Mouse (Mus musculus): ENCODE results near the gene Bach2.

The Bach2 gene

DNA sequence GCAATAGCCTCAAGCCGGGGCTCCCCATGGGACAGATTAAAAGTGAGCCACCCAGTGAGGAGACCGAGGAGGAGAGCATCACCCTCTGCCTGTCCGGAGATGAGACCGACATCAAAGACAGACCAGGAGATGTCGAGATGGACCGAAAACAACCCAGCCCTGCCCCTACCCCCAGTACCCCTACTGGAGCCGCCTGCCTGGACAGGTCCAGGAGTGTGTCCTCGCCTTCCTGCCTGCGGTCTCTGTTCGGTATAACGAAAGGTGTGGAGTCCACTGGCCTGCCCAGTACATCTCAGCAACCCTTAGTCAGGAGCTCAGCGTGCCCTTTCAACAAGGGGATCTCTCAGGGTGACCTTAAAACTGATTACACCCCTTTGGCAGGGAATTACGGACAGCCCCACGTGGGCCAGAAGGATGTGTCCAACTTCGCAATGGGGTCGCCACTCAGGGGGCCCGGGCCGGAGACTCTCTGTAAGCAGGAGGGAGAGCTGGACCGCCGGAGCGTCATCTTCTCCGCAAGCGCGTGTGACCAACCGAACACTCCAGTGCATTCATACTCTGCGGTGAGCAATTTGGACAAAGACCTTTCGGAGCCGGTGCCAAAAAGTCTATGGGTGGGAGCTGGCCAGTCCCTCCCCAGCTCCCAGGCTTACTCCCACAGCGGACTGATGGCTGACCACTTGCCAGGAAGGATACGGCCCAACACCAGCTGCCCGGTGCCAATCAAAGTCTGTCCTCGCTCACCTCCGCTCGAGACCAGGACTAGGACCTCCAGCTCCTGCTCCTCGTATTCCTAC is 323.9 kb downstream of the Bach2 start:
- DNase-seq (ENCODE audit: low read depth, low spot score): no peak

DNA sequence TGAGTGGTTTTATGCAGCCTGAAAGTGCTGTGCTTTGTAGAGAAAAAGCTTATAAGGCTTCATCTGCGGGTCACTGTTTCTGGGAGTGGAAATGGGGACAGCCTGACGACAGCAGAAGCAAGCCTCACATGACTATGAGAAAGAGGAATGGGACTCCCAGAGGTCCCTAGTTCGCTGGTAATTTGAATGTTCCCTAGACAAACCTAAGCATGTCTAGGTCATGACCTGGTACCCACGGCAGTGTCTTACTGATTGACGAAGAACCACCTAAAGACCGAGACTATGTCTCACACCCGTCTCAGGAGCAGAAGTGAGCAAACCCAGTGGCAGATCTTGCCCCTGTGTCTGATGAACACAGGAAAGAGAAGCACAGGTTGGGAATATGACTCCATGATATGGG is 325.8 kb downstream of the Bach2 start:
- no peak for DNase-seq (ENCODE audit: low read depth, low spot score)

DNA sequence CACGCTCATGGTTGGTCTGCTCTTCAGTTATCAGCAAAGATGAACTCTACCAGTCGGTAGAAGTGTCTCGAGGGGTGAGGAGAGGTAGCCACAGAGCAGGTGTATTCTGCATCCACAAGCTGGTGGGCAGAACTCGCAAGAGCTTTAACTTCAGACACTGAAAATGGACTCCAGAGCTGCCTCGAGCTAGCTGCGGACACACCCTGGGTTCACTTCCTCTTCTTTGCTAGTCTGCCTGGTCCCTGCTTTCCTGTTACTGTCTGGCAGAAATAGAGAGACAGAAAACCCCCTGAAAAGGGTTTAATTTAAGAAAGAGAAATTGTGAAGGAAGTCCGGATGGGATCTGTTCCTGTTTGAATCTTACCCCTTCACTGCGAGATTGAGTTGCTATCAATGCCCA is 326.3 kb downstream of the Bach2 start:
- no peak for DNase-seq (ENCODE audit: low read depth, low spot score)

DNA sequence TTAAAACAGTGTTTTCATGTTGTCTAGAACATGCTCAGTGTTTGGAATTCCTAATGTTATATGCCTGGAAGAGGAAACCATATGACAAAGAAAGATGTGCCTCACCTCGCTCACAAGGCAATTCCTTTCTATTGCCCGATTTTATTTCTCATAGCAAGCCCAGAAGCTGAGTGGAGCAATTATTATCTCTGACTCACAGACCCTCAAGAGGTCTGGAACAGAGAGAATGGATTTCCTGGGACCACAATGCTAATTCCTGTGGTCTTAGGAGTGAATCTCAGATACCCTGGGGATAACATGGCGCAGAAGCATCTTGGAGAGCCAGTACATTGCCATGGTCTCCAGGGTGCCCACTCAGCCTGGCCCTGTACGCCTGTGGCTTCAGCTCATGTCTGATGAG is 330.4 kb downstream of the Bach2 start:
- no peak for DNase-seq (ENCODE audit: low read depth, low spot score)

DNA sequence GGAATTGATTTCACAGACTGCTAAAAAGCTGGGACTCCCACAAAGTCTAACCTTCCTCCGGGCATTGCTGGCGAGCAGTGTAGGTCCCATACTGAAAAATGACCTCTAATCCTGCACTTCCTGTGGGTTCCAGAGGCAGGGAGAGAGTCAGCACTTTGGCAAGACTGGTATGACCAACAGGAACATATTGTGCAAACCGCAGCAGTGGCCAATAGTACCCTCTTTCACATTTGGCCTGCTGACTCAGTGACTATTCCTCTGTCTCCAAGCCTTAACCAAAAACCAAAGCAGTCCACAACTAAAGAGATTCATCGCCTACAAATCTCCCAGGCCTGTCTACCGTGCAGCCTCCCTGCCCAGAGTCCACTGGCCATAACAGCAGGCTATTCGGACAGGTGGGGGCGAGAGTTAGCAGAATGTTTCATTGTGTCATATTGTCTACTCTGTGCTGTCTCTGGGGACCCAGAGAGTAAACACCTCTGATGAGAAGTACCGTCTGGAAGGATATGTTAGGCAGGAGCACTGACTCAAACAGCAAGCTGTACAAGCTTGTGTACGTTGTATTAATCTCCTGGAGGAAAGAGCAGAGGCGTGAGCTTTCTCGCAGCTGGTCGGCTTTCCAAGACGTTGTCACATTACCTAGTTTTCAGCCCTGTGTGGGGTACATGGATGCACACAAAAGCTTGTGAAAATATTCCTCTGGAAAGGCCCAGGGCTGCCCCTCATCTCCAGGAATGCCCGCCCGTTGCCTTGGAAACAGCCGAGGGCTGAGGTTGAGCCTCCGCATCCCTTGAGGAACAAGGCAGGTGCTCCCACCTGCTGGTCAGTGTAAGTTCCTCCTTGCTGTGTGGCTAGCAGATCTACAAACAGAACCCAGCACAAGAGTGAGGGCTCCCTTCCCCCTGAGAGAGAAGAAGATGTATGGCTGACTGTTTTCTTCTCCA is 331.7 kb downstream of the Bach2 start:
- DNase-seq (ENCODE audit: low read depth, low spot score): no peak

DNA sequence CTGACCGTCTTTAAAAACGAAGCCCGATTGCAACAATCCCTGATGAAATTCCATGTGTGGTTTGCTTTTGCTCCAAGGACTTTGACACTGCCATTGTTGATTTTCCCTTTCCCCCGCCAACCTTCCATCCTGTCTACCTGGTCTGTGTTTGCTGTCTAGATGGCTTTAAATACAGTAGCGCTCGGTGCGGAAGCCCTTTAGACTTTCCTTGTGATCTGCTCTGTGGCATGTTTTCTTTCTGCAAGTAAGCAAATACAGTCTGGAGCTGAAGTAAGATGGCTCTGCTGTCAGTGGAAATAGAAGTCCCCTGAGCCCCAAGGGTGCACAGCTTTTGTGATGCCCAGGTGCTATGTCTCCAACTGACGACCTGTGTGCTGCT is 332.3 kb downstream of the Bach2 start:
- DNase-seq (ENCODE audit: low read depth, low spot score): no peak

DNA sequence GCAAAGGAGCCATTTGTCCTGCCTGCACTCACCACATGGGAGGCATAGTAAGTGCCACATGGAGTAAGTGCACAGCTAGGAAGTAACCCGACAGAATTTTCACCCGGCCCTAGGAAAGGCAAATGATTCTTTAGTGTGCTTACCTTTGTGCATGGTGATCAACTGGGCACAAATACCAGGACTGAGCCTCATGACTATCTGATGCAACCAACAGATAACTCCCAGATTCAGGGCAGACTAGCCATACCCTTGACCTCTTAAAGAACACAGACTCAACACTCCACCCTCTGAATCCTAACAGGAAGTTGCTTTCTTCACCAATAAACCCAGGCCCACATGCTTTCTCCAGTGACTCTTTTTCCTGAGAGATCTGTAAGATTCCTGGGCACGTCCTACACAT is 332.8 kb downstream of the Bach2 start:
- DNase-seq (ENCODE audit: low read depth, low spot score): no peak

DNA sequence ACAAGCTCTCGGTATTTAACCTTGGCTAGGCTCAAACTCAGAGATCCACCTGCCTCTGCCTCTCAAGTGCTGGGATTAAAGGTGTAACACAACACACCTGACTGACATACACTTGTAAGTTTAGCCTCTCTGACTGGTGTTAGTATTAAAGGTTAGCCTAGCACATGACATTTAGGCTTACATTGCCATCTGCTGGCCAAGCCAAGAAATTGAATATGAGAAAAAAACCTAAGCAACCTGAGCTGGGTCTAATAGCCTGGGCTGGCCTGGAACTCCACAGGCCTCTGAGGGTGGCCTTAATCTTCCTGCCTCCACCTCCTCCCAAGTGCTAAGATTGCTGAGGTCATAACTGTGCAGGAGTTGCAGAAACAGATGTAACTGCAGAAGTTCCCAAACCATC is 333.5 kb downstream of the Bach2 start:
- no peak for DNase-seq (ENCODE audit: low read depth, low spot score)

DNA sequence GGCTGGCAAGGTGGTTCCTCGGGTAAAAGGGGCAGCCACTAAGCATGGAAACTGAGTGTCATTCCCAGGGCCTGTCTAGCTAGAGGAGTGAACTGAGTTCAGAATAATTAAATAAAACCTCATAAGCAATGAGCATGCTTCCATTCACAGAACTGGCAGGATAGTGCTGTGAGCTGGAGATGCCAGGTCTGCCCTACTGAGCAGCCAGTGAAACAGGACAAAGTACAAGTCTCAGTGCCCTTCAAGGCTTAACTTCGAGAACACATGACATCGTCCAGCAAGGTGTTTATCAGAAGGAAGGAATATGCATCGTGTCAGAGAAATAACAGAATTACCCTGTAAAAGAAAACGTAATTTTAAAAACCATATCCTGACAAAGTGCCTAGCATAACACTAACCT is 335.0 kb downstream of the Bach2 start:
- no peak for DNase-seq (ENCODE audit: low read depth, low spot score)

DNA sequence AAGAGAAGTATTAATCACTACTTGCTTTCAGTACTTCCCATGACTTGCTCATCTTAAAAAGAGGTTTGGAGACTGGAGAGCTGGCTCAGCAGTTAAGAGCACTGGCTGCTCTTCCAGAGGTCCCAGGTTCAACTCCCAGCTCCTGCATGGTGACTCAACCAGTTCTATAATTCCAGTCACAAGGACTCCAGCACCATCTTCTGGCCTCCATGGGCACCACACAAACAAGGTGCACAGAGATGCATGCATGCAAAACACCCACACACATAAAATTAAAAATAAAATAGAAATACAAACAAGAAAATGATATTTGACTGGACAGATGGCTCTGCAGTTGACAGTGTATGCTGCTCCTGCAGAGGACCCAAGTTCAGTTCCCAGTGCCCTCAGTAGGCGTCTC is 336.0 kb downstream of the Bach2 start:
- DNase-seq (ENCODE audit: low read depth, low spot score): no peak

DNA sequence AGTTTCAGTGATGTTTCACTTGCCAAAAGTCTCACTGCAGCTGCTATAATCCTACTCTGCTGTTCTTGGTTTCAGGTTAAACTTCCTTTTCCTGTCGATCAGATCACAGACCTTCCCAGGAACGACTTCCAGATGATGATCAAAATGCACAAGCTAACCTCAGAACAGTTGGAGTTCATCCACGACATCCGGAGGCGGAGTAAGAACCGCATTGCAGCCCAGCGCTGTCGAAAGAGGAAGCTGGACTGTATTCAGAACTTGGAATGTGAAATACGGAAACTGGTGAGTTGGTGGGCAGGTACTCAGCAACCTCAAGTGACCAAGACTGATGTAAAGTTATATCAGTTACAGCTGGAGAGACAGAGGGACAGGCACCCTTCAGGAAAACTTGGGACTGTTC is 336.6 kb downstream of the Bach2 start:
- DNase-seq (ENCODE audit: low read depth, low spot score): no peak

DNA sequence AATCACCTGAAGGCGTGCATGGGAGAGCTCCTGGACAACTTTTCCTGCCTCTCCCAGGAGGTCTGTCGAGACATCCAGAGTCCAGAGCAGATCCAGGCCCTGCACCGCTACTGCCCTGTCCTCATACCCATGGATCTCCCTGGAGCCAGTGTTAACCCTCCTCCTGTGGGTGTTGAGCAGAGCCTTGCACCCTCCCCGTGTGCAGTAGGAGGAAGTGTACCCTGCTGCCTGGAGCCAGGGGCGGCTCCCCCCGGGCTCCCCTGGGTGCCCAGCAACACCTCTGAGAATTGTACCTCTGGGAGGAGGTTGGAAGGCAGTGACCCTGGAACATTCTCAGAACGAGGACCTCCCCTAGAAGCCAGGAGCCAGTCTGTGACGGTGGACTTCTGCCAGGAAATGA is 341.2 kb downstream of the Bach2 start:
- no peak for DNase-seq (ENCODE audit: low read depth, low spot score)

DNA sequence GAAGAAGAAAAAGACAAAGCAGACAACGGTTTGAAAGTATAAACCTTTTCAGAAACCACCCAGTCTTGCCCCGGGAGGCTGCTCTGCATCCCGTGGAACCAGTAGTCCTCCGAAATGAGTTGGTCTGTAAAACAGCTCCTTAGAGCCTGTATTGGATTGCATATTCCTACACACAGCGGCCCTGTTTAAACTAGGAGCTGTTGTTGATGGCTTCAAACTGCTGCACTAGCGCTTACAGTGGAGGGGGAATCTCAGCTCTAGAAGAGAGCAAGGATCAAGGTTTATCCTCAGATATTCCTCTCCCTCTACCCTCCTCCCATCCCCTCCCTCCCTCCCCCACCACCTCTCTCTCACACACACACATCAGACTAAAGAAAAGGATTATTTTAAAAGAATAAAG is 345.6 kb downstream of the Bach2 start:
- no peak for DNase-seq (ENCODE audit: low read depth, low spot score)

DNA sequence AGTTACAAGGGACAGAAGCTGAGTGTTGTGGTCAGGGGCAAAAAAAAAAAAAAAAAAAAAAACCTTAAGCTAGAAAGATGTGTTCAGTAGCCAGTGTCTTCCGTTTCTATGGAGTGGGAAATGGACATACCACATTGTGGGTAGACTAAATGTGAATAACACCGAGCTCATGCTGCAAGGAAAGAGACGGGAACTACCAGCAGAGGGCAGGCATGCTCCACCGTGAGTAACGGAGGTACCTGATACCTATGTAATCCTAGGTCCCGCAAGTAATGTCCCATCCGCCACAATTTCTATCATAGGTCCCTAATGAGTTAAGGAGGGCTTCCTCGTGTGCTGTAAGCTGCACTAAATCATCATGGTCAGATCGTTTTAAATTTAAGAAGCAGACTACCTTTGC is 348.0 kb downstream of the Bach2 start:
- no peak for DNase-seq (ENCODE audit: low read depth, low spot score)

DNA sequence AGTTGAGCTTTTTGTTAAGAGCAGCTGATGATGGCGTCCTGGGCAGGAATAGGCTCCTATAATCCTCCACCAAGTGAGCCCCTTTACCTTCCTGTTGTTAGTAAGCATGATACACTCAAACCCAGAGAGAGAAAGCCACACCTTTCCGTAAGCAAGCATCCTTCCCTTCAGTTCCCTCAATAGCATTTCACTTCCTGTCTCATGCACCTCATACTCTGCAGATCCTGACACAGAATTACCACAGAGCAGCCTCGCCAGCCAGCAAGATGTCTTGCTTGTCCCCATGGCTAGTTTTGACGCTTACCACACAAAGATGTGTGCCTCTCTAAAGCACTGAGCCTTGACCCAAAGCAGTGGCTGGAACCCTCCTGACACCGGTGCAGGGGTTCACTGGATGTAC is 348.9 kb downstream of the Bach2 start:
- DNase-seq (ENCODE audit: low read depth, low spot score): no peak

DNA sequence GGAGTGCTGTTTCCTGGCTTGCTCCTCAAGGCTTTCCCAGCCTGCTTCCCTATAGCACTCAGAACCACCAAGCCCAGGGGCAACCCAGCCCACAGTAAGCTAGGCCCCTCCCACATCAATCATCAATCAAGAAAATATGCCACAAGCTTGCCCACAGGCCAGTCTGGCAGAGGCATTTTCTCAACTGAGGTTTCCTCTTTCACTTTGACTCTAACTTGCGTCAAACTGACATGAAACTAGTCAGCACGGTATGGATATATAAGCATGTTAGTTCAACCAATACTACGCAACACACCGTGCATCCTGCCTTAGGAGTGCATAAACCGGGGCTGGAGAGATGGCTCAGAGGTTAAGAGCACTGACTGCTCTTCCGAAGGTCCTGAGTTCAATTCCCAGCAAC is 349.6 kb downstream of the Bach2 start:
- DNase-seq (ENCODE audit: low read depth, low spot score): no peak

DNA sequence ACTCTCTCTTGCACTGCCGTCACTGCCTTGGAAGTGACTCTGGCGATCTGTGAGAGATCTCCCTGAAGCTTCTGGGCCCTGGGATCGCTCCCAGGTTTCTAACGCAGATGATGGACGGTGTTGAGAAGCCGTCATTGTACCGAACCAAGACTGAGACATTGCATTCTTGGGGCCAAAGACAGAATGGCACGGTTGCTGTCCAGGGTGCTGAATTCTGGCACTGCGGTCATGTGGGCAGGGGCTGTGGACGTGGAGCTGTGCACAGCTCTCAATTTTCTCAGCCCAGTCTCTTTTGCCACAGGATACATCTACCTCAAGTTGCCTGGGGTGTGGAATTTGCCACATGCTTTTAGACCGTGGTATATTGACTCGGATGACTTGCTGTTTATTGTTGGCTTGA is 362.5 kb downstream of the Bach2 start:
- no peak for DNase-seq (ENCODE audit: low read depth, low spot score)

DNA sequence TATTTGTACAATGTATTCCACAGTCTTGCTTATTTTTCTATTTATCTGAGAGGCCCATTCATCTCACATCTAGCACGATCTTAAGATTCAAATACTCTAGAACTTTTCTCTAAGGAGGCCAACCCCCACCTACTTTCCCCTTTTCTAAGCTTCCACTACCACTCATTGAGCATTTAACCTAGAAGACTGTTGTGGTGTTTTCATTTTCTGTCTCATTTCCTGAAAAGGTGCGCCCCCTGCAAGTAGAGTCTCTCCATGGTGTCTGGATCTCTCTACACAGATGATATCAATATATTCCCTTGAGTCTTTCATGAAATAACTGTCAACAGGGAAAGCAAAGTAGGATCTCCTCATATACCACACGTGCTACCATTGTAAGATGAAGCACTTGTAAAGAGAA is 364.1 kb downstream of the Bach2 start, which contains the start of gene Gja10:
TSS of gene Gja10 (minus strand) at position 101 of the 400 bp plus-strand sequence.
- DNase-seq (ENCODE audit: low read depth, low spot score): no peak

DNA sequence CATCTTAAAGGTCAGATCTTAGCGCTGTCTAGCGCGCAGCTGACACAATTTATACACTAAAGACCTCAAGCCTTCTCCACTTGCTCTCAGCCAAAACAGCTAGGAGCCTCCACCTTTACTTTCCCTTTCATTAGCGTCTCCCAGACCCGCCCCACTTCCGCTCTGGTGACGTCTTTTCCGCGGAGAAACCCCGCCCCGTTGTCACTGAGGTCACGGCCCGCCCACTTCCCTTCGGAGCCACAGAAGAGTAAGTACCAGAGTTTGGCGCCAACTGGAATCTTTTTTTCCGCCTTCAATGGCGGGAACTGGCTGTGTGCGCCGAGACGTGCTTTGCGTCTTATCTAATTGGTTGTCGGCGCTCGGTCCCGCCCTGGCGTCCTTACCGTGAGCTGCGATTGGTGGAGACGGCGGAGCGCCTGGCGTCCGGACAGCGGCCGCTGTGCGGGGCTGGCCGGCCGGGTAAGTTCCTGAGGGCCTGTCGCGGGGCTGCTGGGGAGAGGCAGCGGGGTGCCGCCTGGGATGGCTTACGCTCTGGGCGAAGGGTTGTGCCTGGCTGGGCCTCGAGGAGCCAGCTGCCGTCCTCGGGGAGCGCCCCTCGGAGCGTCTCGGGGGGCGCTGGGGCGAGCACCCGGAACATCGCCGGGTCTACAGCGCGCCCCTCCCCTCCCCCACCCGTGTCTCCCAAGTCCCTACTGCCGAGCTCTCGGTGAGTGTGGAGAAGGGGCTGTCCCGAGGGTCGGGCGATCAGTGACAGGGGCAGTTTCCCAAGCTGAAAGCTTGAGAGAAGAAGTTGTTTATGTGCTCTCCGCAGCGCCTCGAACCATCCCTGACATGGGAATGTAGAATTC is 376.7 kb downstream of the Bach2 start, which contains the start of gene Casp8ap2:
TSS of gene Casp8ap2 (plus strand) at position 418 of the 848 bp plus-strand sequence.
- peak; percentile 98 for DNase-seq (ENCODE audit: low read depth, low spot score)

DNA sequence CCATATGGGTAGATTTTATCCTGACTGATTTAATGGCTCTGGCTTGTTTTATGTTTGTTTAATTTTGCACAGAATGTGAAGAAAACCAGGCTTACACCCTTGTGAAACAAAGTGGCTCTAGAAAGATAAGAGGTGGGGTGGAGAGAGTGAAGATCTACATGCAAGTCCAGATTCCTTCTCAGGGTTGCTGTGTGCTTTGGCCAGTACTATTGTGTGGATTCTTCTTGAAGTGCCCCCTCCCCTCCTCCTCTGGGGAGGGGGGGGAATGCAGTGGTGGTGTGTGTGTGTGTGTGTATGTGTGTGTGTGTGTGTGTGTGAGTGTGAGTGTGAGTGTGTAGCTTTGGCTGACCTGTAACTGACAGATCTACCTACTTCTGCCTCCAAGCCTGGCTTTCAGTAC is 383.0 kb downstream of the Bach2 start:
- DNase-seq (ENCODE audit: low read depth, low spot score): no peak

Measured in brain, embryonic 18.5 days (tissue).